Mouse (Mus musculus) liver, adult 2 months (tissue): Measurements from ENCODE around the gene Hdac7.

Experiments
- CTCF ChIP-seq: fragments of 200-500 bp; IDR thresholded peaks from 2 replicates; pipeline ENCODE4 v1.5.1; 2011; ENCODE audit warnings: low read depth, low read length, control low read depth
- POLR2A ChIP-seq: fragments of 200-500 bp; IDR thresholded peaks from 2 replicates; pipeline ENCODE4 v1.6.1; 2011; ENCODE audit warnings: low read length, control low read depth; ENCODE audit not compliant: insufficient read depth; ENCODE audit errors: extremely low read depth

DNA sequence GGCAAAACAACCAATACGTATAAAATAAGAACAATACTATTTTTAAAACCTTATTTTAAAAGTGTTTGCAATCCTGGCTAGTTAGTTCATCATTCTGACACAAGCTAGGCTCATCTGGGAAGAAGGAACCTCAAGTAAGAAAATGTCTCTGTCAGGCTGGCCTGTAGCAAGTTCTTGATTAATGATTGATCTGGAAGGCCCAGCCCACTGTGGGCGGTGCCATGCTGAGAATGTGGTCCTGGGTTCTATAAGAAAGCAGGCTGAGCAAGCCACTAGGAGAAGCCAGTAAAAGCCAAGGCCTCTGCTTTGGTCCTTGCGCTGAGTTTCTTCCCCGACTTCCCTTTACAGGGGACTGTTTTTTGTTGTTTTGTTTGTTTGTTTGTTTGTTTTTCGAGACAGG is 91.8 kb downstream of the Hdac7 start:
- TF ChIP-seq POLR2A: no peak
- no peak for TF ChIP-seq CTCF
